Mouse (Mus musculus): Measurements from ENCODE around the gene Sec1.

DNA sequence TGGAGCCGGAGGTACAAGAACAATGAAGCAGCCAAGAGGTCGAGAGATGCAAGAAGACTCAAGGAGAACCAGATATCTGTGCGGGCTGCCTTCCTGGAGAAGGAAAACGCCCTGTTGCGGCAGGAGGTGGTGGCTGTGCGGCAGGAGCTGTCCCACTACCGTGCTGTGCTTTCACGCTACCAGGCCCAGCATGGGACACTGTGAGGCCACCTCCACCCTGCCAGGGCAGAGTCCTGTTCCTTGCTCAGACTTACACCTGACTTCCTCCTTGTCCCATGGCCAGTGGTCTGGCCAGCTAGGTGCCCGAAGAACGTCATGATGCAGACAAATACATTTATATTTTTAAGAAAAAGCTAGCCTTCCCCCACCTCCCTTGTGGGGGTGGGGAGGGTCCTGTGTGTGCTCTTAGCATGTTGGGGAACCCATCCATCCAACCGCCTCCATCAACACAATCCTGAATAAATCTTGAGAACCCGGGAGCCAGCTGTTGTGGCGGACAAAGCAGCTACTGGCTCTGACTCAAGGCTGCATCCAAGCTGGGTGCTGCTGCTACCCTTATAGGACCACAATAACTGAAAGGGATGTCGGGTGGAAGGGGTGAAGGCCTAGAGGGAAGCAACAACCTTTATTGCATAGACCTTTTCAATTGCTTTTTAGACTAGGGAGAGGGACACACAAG, 15.6 kb upstream of the Sec1 start:
- TF ChIP-seq CTCF (IDR thresholded peaks at IDR 0.05; ENCODE audit: control insufficient read depth, insufficient read depth, insufficient read length) (no peak), MYOD1 (IDR thresholded peaks at IDR 0.05; ENCODE audit: control insufficient read depth, insufficient read length, low read depth) (no peak), MAX (IDR thresholded peaks at IDR 0.05) (no peak), USF1 (IDR thresholded peaks at IDR 0.05; ENCODE audit: low read depth) (no peak)

Data from C2C12 (cell line).